Mouse (Mus musculus) neutrophil, adult 5-6 weeks (primary cell): ENCODE results near the gene Iqsec1. TPM values are rescaled to one million over a fixed set of nuclear protein-coding genes. Genes with fewer than 3 reads are reported as not detected.

Experiments used
- ATAC-seq: fragments of 151-379, 151-347 bp; 2 replicates; pipeline ENCODE4 v1.8.0; 2017; ENCODE audit warnings: mild to moderate bottlenecking, moderate TSS enrichment; ENCODE audit not compliant: insufficient number of reproducible peaks, poor library complexity, low FRiP score, severe bottlenecking; ENCODE audit errors: extremely low read depth
- total RNA-seq: library from RNA; stranded (forward); fragments of 200-1000 nt; gene quantifications from 2 replicates; pipeline ENCODE4 v1.2.3, GENCODE M21; 2017

Iqsec1 gene
- total RNA-seq, 1 experiment from 2014 or later, result 167 TPM

GRCm38 (mm10) chr6:90720996-90721746, 267.3 kb downstream of the Iqsec1 start:
- ATAC-seq, result no peak

GRCm38 (mm10) chr6:90720201-90720600, 268.3 kb downstream of the Iqsec1 start:
- peak; percentile 56 for ATAC-seq

- ATAC-seq, result no peak
Observed at GRCm38 (mm10) chr6:90719402-90719801, 269.1 kb downstream of the Iqsec1 start.

GRCm38 (mm10) chr6:90718477-90718876, 270.0 kb downstream of the Iqsec1 start:
- ATAC-seq, result no peak

- ATAC-seq, result no peak
Observed at GRCm38 (mm10) chr6:90717711-90718110, 270.8 kb downstream of the Iqsec1 start.

GRCm38 (mm10) chr6:90716853-90717252, 271.6 kb downstream of the Iqsec1 start:
- no peak for ATAC-seq

GRCm38 (mm10) chr6:90716066-90716704, 272.3 kb downstream of the Iqsec1 start:
- no peak for ATAC-seq

GRCm38 (mm10) chr6:90715245-90715905, 273.1 kb downstream of the Iqsec1 start:
- ATAC-seq, result no peak

GRCm38 (mm10) chr6:90713650-90714049, 274.8 kb downstream of the Iqsec1 start:
- ATAC-seq, result no peak

GRCm38 (mm10) chr6:90712486-90713480, 275.7 kb downstream of the Iqsec1 start:
- ATAC-seq, result peak; percentile 71

- no peak for ATAC-seq
Observed at GRCm38 (mm10) chr6:90712063-90712462, 276.4 kb downstream of the Iqsec1 start.

- no peak for ATAC-seq
Observed at GRCm38 (mm10) chr6:90711476-90712035, 276.9 kb downstream of the Iqsec1 start.

- no peak for ATAC-seq
Observed at GRCm38 (mm10) chr6:90710778-90711177, 277.7 kb downstream of the Iqsec1 start.

GRCm38 (mm10) chr6:90709929-90710777, 278.3 kb downstream of the Iqsec1 start:
- no peak for ATAC-seq

- no peak for ATAC-seq
Observed at GRCm38 (mm10) chr6:90708061-90708618, 280.3 kb downstream of the Iqsec1 start.

- no peak for ATAC-seq
Observed at GRCm38 (mm10) chr6:90707143-90707542, 281.3 kb downstream of the Iqsec1 start.

- ATAC-seq, result no peak
Observed at GRCm38 (mm10) chr6:90706490-90706889, 282.0 kb downstream of the Iqsec1 start.
